Mouse (Mus musculus): ENCODE measurements around the gene Mybphl.

DNA sequence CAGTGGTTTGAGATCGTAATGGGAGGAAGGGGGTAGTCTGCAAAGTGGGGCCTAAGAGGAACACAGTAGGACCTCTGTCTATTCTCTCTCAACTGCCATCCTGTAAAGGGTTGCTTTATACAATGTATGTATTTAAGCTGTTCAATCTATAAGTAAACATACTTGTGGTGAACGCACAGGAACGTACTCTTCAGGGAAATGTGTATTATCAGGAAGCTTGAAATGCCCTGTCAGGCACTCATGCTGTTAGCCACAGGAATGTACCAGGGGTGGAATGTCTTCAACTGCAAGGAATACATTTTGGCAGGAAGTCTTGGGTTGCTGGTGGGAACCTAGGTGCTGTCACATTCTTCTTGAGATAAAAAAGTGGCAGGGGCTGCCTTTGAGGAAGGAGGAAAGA is 8.0 kb downstream of the Mybphl start:
- TF ChIP-seq ZC3H11A (IDR thresholded peaks at IDR 0.05; ENCODE audit: borderline replicate concordance, low read depth, low read length): no peak
- no peak for TF ChIP-seq MAFK (IDR thresholded peaks at IDR 0.05; ENCODE audit: insufficient read depth, low read depth, low read length)
- TF ChIP-seq HCFC1 (IDR thresholded peaks at IDR 0.05; ENCODE audit: borderline replicate concordance, insufficient read depth, low read length): no peak
- no peak for TF ChIP-seq CHD2 (IDR thresholded peaks at IDR 0.05; ENCODE audit: low read depth, low read length)
- no peak for TF ChIP-seq ZNF384 (IDR thresholded peaks at IDR 0.05; ENCODE audit: low read depth, low read length)
